Mouse (Mus musculus): ENCODE results near the gene Amtn. TPM values are rescaled to one million over a fixed set of nuclear protein-coding genes. Genes with fewer than 3 reads are reported as not detected.
A peak's percentile ranks its signal among the peaks of the same experiment; 100 is the strongest.
"Not testable (repeated sequence)": the region's sequence is repeated elsewhere in the genome, so short reads cannot be mapped to it uniquely, and the experiment has no call there.

Amtn gene
- 0.23 TPM in 1 of 2 replicates, not detected in the other for polyA plus RNA-seq (2016; fragmentation: Nextera tagmentation; extraction: Ambion mirVana)

- no peak for ATAC-seq (ENCODE audit: insufficient number of reproducible peaks, insufficient read depth, low FRiP score, low TSS enrichment)
- Histone ChIP-seq H3K36me3 (no peaks in the 10 kb centered on the region), H3K4me1 (no peaks in the 10 kb centered on the region), H3K27ac (no peak within 1 kb of the TSS), H3K4me2 (replicated peaks) (no peak within 1 kb of the TSS), H3K9ac (no peak within 1 kb of the TSS), H3K27me3 (no peaks in the 10 kb centered on the region), H3K9me3 (no peaks in the 10 kb centered on the region), H3K4me3 (no peak within 1 kb of the TSS)
- 79% methylated on average over 4 of the region's 4 CpGs for WGBS
Measured at GRCm38 (mm10) chr5:88375808-88376207, at the start of gene Amtn. Gene Amtn, plus strand, starts transcription at chr5:88376108.

DNA sequence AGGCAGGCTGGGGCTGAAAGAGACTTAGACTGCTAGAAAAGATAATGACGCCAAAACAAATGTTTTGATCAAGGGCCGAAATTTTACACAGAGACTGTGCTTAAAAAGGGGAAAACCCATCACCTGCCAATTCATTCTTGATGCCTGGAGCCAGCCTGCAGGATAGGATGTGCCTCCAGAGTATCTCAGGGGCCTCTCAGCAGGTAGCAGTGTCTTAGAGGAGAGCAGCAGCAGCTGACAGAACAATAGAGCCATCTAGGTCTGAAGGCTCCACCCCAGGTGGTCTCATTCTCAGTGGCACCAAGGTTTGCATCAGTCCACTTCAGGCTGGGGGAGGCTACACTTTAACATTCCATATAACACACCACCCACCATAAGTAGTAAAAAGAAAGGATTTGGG lies 27.4 kb upstream of the Amtn start:
- H3K27ac ChIP-seq; H3K27me3 ChIP-seq; H3K4me2 ChIP-seq (replicated peaks); ATAC-seq (ENCODE audit: insufficient number of reproducible peaks, insufficient read depth, low FRiP score, low TSS enrichment); H3K4me3 ChIP-seq; H3K4me1 ChIP-seq; H3K9ac ChIP-seq; H3K9me3 ChIP-seq; H3K36me3 ChIP-seq: not testable (repeated sequence)
- 41% methylated on average over 2 of the region's 2 CpGs for WGBS

DNA sequence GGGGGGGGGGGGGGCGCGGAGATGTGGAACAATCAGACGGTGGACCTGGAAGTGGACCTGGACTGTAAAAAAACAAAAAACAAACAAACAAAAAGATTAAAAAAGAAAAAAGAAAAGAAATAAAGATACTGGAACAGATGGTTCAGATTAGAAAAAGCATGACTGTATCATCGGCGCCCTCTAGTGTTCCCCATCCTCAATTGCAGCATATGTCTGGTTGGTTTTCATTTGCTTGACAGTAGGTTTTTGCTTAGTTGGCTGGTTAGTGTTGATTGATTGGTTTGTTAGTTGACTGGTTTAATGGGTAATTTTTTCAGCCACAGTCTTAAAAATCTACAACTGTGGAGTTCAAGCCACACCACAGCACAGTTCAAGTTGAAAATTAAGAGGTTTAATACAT lies 11.1 kb upstream of the Amtn start:
- no peak for ATAC-seq (ENCODE audit: insufficient number of reproducible peaks, insufficient read depth, low FRiP score, low TSS enrichment)
- Histone ChIP-seq H3K36me3 (no peaks in the 10 kb centered on the region), H3K9ac (no peak overlapping the region), H3K4me3 (no peak overlapping the region), H3K27ac (no peak overlapping the region), H3K4me2 (replicated peaks) (no peak overlapping the region), H3K9me3 (no peaks in the 10 kb centered on the region), H3K27me3 (no peaks in the 10 kb centered on the region), H3K4me1 (no peaks in the 10 kb centered on the region)
- 3% methylated on average over 3 of the region's 5 CpGs for WGBS

DNA sequence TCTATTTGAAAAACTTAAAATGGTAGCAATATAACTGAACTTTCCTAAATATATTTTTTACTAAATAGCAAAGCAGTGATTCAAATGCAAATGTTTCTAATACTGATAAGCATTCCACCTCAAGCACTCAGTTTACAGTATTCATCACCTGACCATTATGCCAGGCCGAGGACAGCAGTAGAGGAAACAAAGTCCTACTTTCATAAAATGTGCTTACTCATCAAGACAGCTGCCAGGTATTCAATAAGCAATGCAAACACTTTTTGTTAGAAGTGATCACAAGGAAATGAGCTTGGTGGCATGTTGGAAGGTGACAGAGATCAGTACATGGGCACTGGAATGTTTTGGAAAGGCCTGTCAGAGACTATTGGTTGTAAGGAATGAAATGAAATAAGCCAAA lies 9.0 kb upstream of the Amtn start:
- no peak for ATAC-seq (ENCODE audit: insufficient number of reproducible peaks, insufficient read depth, low FRiP score, low TSS enrichment)
- WGBS: 81% methylated on average over 1 of the region's 1 CpGs

GRCm38 (mm10) chr5:88370578-88371232 lies 5.2 kb upstream of the Amtn start:
- H3K4me2 ChIP-seq (replicated peaks): no peak overlapping the region
- no peak overlapping the region for H3K4me3 ChIP-seq
- no peaks in the 10 kb centered on the region for H3K4me1 ChIP-seq
- H3K27ac ChIP-seq: no peak overlapping the region
- H3K27me3 ChIP-seq: no peaks in the 10 kb centered on the region
- 75% methylated on average over 6 of the region's 6 CpGs for WGBS
- H3K9me3 ChIP-seq: no peaks in the 10 kb centered on the region
- no peak for ATAC-seq (ENCODE audit: insufficient number of reproducible peaks, insufficient read depth, low FRiP score, low TSS enrichment)
- no peaks in the 10 kb centered on the region for H3K36me3 ChIP-seq
- no peak overlapping the region for H3K9ac ChIP-seq

More for the DNA sequence above, 9.0 kb upstream of the Amtn start:
- no peaks in the 10 kb centered on the region for H3K27me3 ChIP-seq
- H3K4me1 ChIP-seq: no peaks in the 10 kb centered on the region
- H3K27ac ChIP-seq: no peak overlapping the region
- no peaks in the 10 kb centered on the region for H3K9me3 ChIP-seq
- H3K4me3 ChIP-seq: no peak overlapping the region
- H3K36me3 ChIP-seq: no peaks in the 10 kb centered on the region
- no peak overlapping the region for H3K9ac ChIP-seq
- H3K4me2 ChIP-seq (replicated peaks): no peak overlapping the region

DNA sequence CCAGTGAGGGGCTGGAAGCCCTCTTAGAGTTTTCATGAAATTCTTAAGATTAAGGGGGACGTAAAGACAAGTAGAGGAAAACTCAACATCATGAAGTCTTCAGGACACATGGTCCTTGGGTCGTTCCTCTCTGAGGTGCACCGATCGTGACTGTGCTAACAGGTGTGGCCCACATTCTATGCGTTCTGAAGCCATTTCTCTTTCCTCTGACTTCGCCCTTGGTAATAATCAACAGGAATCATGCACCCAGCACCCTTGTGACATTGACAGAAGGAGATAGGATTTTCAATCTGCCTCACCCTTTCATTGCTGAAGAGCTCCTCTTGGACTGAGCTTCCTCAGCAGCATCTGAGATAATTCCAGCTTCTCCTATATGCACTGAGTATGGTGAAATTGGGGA lies 3.3 kb upstream of the Amtn start:
- H3K36me3 ChIP-seq: no peaks in the 10 kb centered on the region
- H3K4me1 ChIP-seq: no peaks in the 10 kb centered on the region
- H3K27ac ChIP-seq: no peak overlapping the region
- no peaks in the 10 kb centered on the region for H3K27me3 ChIP-seq
- H3K4me2 ChIP-seq (replicated peaks): no peak overlapping the region
- no peak for ATAC-seq (ENCODE audit: insufficient number of reproducible peaks, insufficient read depth, low FRiP score, low TSS enrichment)
- WGBS: 82% methylated on average over 6 of the region's 6 CpGs
- H3K4me3 ChIP-seq: no peak overlapping the region
- H3K9me3 ChIP-seq: no peaks in the 10 kb centered on the region
- H3K9ac ChIP-seq: no peak overlapping the region

GRCm38 (mm10) chr5:88391960-88392359 lies 16.1 kb downstream of the Amtn start:
- H3K4me3 ChIP-seq; ATAC-seq (ENCODE audit: insufficient number of reproducible peaks, insufficient read depth, low FRiP score, low TSS enrichment): not testable (repeated sequence)

GRCm38 (mm10) chr5:88398581-88398980 lies 22.7 kb downstream of the Amtn start:
- H3K9ac ChIP-seq: no peak overlapping the region
- no peak overlapping the region for H3K4me3 ChIP-seq
- no peaks in the 10 kb centered on the region for H3K27me3 ChIP-seq
- no peaks in the 10 kb centered on the region for H3K4me1 ChIP-seq
- no peak overlapping the region for H3K4me2 ChIP-seq (replicated peaks)
- no peaks in the 10 kb centered on the region for H3K36me3 ChIP-seq
- no peaks in the 10 kb centered on the region for H3K9me3 ChIP-seq
- no peak overlapping the region for H3K27ac ChIP-seq
- WGBS: 78% methylated on average over 5 of the region's 5 CpGs
- peak; percentile 48; the same call in 1 of the 2 replicates for ATAC-seq (ENCODE audit: insufficient number of reproducible peaks, insufficient read depth, low FRiP score, low TSS enrichment)

More at GRCm38 (mm10) chr5:88391960-88392359, 16.1 kb downstream of the Amtn start:
- H3K9me3 ChIP-seq; H3K4me2 ChIP-seq (replicated peaks); H3K27ac ChIP-seq; H3K4me1 ChIP-seq; H3K27me3 ChIP-seq; H3K9ac ChIP-seq; H3K36me3 ChIP-seq: not testable (repeated sequence)
- WGBS: 81% methylated on average over 2 of the region's 2 CpGs

GRCm38 (mm10) chr5:88399849-88400248 lies 23.9 kb downstream of the Amtn start:
- no peak for ATAC-seq (ENCODE audit: insufficient number of reproducible peaks, insufficient read depth, low FRiP score, low TSS enrichment)
- Histone ChIP-seq H3K9me3 (no peaks in the 10 kb centered on the region), H3K4me2 (replicated peaks) (no peak overlapping the region), H3K9ac (no peak overlapping the region), H3K4me3 (no peak overlapping the region), H3K27ac (no peak overlapping the region), H3K36me3 (no peaks in the 10 kb centered on the region), H3K27me3 (no peaks in the 10 kb centered on the region), H3K4me1 (no peaks in the 10 kb centered on the region)
- 8% methylated on average over 6 of the region's 6 CpGs for WGBS

DNA sequence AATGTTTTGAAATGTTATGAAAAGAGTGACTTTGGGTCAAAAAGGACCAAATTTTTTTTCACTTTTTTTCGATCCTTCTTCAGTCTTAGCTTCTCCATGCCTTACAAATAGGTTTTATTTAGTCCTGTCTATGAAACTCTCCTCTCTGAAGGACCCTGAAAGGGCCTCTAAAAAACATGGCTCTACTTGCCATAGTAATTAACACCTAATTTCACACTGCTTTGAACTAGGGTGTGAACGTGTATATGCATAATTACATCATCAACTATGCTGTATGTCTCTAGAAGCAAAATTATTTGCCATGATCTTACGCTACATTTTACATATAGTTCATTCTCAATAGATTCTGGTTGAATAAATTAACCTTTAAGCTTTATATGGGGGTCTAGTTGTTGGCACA lies 25.6 kb downstream of the Amtn start:
- H3K27ac ChIP-seq: no peak overlapping the region
- ATAC-seq (ENCODE audit: insufficient number of reproducible peaks, insufficient read depth, low FRiP score, low TSS enrichment): no peak
- no peak overlapping the region for H3K9ac ChIP-seq
- no peaks in the 10 kb centered on the region for H3K36me3 ChIP-seq
- H3K27me3 ChIP-seq: no peaks in the 10 kb centered on the region
- WGBS: 76% methylated on average over 3 of the region's 3 CpGs
- no peaks in the 10 kb centered on the region for H3K4me1 ChIP-seq
- no peak overlapping the region for H3K4me3 ChIP-seq
- no peak overlapping the region for H3K4me2 ChIP-seq (replicated peaks)
- H3K9me3 ChIP-seq: no peaks in the 10 kb centered on the region

DNA sequence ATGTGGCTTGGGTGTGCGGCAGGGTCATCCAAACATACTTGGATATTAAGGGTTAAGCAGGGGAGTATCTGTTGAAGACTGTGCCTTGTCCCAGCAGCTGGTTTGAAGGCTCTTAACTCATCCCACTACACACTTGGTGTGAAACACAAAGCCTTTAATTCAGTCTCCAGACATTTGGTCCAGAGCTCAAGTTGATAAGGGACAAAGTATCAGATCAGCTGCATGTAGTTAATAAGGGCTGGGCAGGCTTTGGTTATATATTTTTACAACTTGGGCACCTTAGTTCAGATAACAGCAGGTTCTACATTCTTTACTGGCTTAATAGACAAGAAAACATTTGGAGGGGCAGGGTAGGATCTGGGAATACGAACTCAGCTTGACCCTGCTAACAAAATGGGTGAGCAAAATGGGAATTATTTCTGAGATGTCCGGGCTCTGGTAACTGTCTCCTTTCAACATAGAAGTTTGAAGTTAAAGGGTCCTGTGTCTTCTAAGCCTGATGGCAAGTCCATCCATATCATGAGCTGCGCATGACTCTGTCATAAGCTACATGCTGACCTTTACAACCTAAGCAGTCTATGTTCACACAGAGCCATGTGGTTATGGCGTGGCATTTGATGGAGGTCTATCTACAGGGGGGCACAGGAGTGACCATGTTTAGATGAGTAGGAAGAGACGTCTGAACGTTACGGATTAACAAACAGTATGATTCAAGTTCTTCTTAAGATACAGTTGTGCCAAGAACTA lies 44.6 kb downstream of the Amtn start:
- Histone ChIP-seq H3K27me3 (no peaks in the 10 kb centered on the region), H3K4me3 (no peak overlapping the region)
- WGBS: 89% methylated on average over 8 of the region's 8 CpGs

DNA sequence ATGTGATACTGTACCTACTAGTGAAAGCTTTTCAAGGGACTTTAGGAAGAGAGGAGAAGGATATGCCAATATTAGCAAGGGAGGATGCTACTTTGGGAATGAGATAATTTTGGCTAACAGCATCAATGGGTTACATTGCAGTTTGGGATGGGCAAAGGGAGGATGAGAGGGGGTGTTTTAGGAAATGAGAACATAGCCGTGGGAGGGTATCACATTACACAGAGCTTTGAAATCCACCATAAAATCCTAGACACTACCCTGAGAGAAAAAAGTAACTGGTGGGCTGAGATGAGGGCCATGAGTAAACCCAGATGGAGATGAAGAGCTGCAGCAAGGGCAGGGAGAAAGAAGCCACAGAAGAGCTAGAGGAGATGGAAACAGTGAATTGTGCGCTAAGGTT lies 49.0 kb downstream of the Amtn start:
- H3K9ac ChIP-seq; H3K4me3 ChIP-seq; ATAC-seq (ENCODE audit: insufficient number of reproducible peaks, insufficient read depth, low FRiP score, low TSS enrichment); H3K27ac ChIP-seq; H3K4me1 ChIP-seq; H3K4me2 ChIP-seq (replicated peaks); H3K36me3 ChIP-seq; H3K9me3 ChIP-seq; H3K27me3 ChIP-seq: not testable (repeated sequence)
- WGBS: 58% methylated on average over 2 of the region's 2 CpGs

More for the DNA sequence above, 44.6 kb downstream of the Amtn start:
- no peak for ATAC-seq (ENCODE audit: insufficient number of reproducible peaks, insufficient read depth, low FRiP score, low TSS enrichment)
- Histone ChIP-seq H3K27ac (no peak overlapping the region), H3K9ac (no peak overlapping the region), H3K4me2 (replicated peaks) (no peak overlapping the region), H3K4me1 (no peaks in the 10 kb centered on the region), H3K36me3 (no peaks in the 10 kb centered on the region), H3K9me3 (no peaks in the 10 kb centered on the region)

Data from embryonic facial prominence, embryonic 12.5 days (tissue).